Mouse (Mus musculus): Measurements from ENCODE around the gene Lztfl1. TPM values are rescaled to one million over a fixed set of nuclear protein-coding genes. Genes with fewer than 3 reads are reported as not detected.

The Lztfl1 gene
- 1.00 and 1.4 TPM in 2 replicates for polyA plus RNA-seq (2012; rRNA removed)

- TF ChIP-seq POLR2A (IDR thresholded peaks at IDR 0.05; ENCODE audit: low read depth, low read length) = no peak
- TF ChIP-seq CTCF (IDR thresholded peaks at IDR 0.05; ENCODE audit: extremely low read depth, insufficient read depth, insufficient read length, insufficient replicate concordance) = no peak
- H3K36me3 ChIP-seq (ENCODE audit: control insufficient read depth, insufficient read depth, low read length) = no peaks in the 10 kb centered on the region
- no peaks in the 10 kb centered on the region; the same call in 1 of the 2 replicates for H3K4me1 ChIP-seq (ENCODE audit: control insufficient read depth, insufficient read depth, insufficient read length)
- no peaks in the 10 kb centered on the region for H3K27me3 ChIP-seq (ENCODE audit: control insufficient read depth, insufficient read depth, low read length)
- peak within 1 kb of the TSS; percentile 71 for H3K27ac ChIP-seq (ENCODE audit: insufficient read depth, low read length)
- peak within 1 kb of the TSS; percentile 81 for H3K4me3 ChIP-seq (ENCODE audit: extremely low read depth, insufficient read depth, insufficient read length)
- WGBS = 1% methylated on average over 55 of the region's 55 CpGs
- DNase-seq (ENCODE audit: low read depth in 1 of 2, low spot score in 2 of 2) = peak; percentile 93 to 99
Measured at GRCm38 (mm10) chr9:123717186-123718008, at the start of gene Lztfl1. TSS of gene Lztfl1 (minus strand) at chr9:123717697.

GRCm38 (mm10) chr9:123766996-123767395, 49.5 kb upstream of the Lztfl1 start:
- H3K4me1 ChIP-seq (ENCODE audit: control insufficient read depth, insufficient read depth, insufficient read length) = peaks cover 14% of the 10 kb centered on the region; the same call in 1 of the 2 replicates
- TF ChIP-seq POLR2A (IDR thresholded peaks at IDR 0.05; ENCODE audit: low read depth, low read length) (no peak), CTCF (IDR thresholded peaks at IDR 0.05; ENCODE audit: extremely low read depth, insufficient read depth, insufficient read length, insufficient replicate concordance) (no peak)
- DNase-seq (ENCODE audit: low read depth in 1 of 2, low spot score in 2 of 2) = peak in 1 of 2 experiments; percentile 12
- 75% methylated on average over 3 of the region's 3 CpGs for WGBS
- H3K4me3 ChIP-seq (ENCODE audit: extremely low read depth, insufficient read depth, insufficient read length) = peak overlapping the region; percentile 22; the same call in 1 of the 2 replicates
- peak overlapping the region; percentile 14 for H3K27ac ChIP-seq (ENCODE audit: insufficient read depth, low read length)
- no peaks in the 10 kb centered on the region for H3K27me3 ChIP-seq (ENCODE audit: control insufficient read depth, insufficient read depth, low read length)
- H3K36me3 ChIP-seq (ENCODE audit: control insufficient read depth, insufficient read depth, low read length) = no peaks in the 10 kb centered on the region

- peak overlapping the region; percentile 47 for H3K27ac ChIP-seq (ENCODE audit: insufficient read depth, low read length)
- WGBS = 54% methylated on average over 3 of the region's 3 CpGs
Measured at GRCm38 (mm10) chr9:123763771-123764170, 46.3 kb upstream of the Lztfl1 start.

GRCm38 (mm10) chr9:123762886-123763285, 45.4 kb upstream of the Lztfl1 start:
- TF ChIP-seq CTCF (IDR thresholded peaks at IDR 0.05; ENCODE audit: extremely low read depth, insufficient read depth, insufficient read length, insufficient replicate concordance) (no peak), POLR2A (IDR thresholded peaks at IDR 0.05; ENCODE audit: low read depth, low read length) (no peak)

More at GRCm38 (mm10) chr9:123763771-123764170, 46.3 kb upstream of the Lztfl1 start:
- H3K4me1 ChIP-seq (ENCODE audit: control insufficient read depth, insufficient read depth, insufficient read length) = peaks cover 8% of the 10 kb centered on the region; the same call in 1 of the 2 replicates
- no peaks in the 10 kb centered on the region for H3K27me3 ChIP-seq (ENCODE audit: control insufficient read depth, insufficient read depth, low read length)
- TF ChIP-seq CTCF (IDR thresholded peaks at IDR 0.05; ENCODE audit: extremely low read depth, insufficient read depth, insufficient read length, insufficient replicate concordance) (no peak), POLR2A (IDR thresholded peaks at IDR 0.05; ENCODE audit: low read depth, low read length) (no peak)
- no peak for DNase-seq (ENCODE audit: low read depth in 1 of 2, low spot score in 2 of 2)
- no peak overlapping the region for H3K4me3 ChIP-seq (ENCODE audit: extremely low read depth, insufficient read depth, insufficient read length)
- no peaks in the 10 kb centered on the region for H3K36me3 ChIP-seq (ENCODE audit: control insufficient read depth, insufficient read depth, low read length)

GRCm38 (mm10) chr9:123760806-123761205, 43.3 kb upstream of the Lztfl1 start:
- H3K4me3 ChIP-seq (ENCODE audit: extremely low read depth, insufficient read depth, insufficient read length) = no peak overlapping the region
- peaks cover 14% of the 10 kb centered on the region; the same call in 1 of the 2 replicates for H3K4me1 ChIP-seq (ENCODE audit: control insufficient read depth, insufficient read depth, insufficient read length)
- no peak for TF ChIP-seq CTCF (IDR thresholded peaks at IDR 0.05; ENCODE audit: extremely low read depth, insufficient read depth, insufficient read length, insufficient replicate concordance)
- TF ChIP-seq POLR2A (IDR thresholded peaks at IDR 0.05; ENCODE audit: low read depth, low read length) = no peak
- WGBS = 40% methylated on average over 3 of the region's 3 CpGs
- no peaks in the 10 kb centered on the region for H3K36me3 ChIP-seq (ENCODE audit: control insufficient read depth, insufficient read depth, low read length)
- H3K27me3 ChIP-seq (ENCODE audit: control insufficient read depth, insufficient read depth, low read length) = no peaks in the 10 kb centered on the region
- no peak for DNase-seq (ENCODE audit: low read depth in 1 of 2, low spot score in 2 of 2)
- H3K27ac ChIP-seq (ENCODE audit: insufficient read depth, low read length) = 0 out of 2 replicates have a peak overlapping the region, but pooled peaks have one; percentile 16

More at GRCm38 (mm10) chr9:123762886-123763285, 45.4 kb upstream of the Lztfl1 start:
- Histone ChIP-seq H3K27ac (ENCODE audit: insufficient read depth, low read length) (peak overlapping the region; percentile 83), H3K27me3 (ENCODE audit: control insufficient read depth, insufficient read depth, low read length) (no peaks in the 10 kb centered on the region), H3K4me3 (ENCODE audit: extremely low read depth, insufficient read depth, insufficient read length) (peak overlapping the region; percentile 49; the same call in 1 of the 2 replicates), H3K4me1 (ENCODE audit: control insufficient read depth, insufficient read depth, insufficient read length) (peaks cover 10% of the 10 kb centered on the region; the same call in 1 of the 2 replicates), H3K36me3 (ENCODE audit: control insufficient read depth, insufficient read depth, low read length) (no peaks in the 10 kb centered on the region)
- 22% methylated on average over 4 of the region's 4 CpGs for WGBS
- DNase-seq (ENCODE audit: low read depth in 1 of 2, low spot score in 2 of 2) = peak; percentile 43 to 60

- Histone ChIP-seq H3K4me3 (ENCODE audit: extremely low read depth, insufficient read depth, insufficient read length) (no peak overlapping the region), H3K27me3 (ENCODE audit: control insufficient read depth, insufficient read depth, low read length) (no peaks in the 10 kb centered on the region), H3K36me3 (ENCODE audit: control insufficient read depth, insufficient read depth, low read length) (no peaks in the 10 kb centered on the region), H3K4me1 (ENCODE audit: control insufficient read depth, insufficient read depth, insufficient read length) (peaks cover 16% of the 10 kb centered on the region; the same call in 1 of the 2 replicates), H3K27ac (ENCODE audit: insufficient read depth, low read length) (no peak overlapping the region)
- no peak for DNase-seq (ENCODE audit: low read depth in 1 of 2, low spot score in 2 of 2)
- TF ChIP-seq POLR2A (IDR thresholded peaks at IDR 0.05; ENCODE audit: low read depth, low read length) (no peak), CTCF (IDR thresholded peaks at IDR 0.05; ENCODE audit: extremely low read depth, insufficient read depth, insufficient read length, insufficient replicate concordance) (no peak)
- 64% methylated on average over 4 of the region's 4 CpGs for WGBS
Measured at GRCm38 (mm10) chr9:123758645-123759044, 41.1 kb upstream of the Lztfl1 start.
